ENCODE assay signal across 10 mouse cellular contexts in the genomic region with DNA sequence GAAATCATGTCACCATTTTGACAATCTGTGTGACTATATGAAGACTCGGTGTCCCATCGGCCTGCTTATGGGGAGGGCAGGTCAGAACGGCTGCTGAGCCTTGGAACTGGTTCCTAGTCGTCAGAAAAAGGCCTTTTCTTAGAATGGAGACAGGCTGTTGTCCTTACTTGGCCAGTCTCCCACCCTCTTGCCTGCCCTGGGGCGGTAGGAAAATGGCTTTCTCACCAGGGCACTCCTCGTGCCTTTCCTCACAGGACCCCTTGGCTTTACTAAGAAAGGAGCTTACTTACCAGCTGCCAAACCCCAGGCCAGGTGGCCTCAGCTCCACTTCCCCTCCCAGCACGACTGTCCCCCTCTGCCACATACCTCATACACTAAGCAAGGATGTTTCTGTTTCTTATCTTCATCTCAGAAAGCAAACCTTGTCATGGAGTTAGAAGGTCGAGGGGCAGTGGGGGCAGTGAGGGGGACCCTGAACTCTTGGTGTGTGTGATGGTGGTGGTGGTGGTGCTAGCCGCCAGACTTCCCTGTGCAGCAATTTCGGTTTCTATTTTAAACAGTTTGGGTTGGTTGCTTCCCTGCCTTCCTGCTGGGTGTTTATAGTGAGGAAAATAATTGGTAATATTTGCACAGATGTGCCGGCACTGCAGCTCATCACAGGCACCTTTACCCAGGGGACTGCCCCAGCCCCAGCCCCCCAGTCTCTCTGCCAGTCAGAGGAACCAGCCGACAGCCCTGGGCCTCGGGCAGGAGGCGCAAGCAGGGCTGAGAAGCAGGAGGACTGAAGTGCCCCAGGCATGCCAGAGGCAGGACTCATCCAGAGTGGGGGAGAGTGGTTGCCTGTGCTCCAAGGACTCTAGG. TPM values are rescaled to one million over a fixed set of nuclear protein-coding genes. Genes with fewer than 3 reads are reported as not detected.
DNase-seq lines count a peak whose midpoint lies in the region; ATAC-seq and TF ChIP-seq lines count a peak whose summit lies in the region.
"Had no signal": no experiment of that assay in that cellular context is flagged by ENCODE, and none has a peak within 500 bp of the region (broad histone marks: within the 10 kb centered on the region; RNA-seq: fewer than 3 reads in every experiment).

No protein-coding gene starts in this region.

- no peak for TF ChIP-seq CTCF in layer of hippocampus, adult 2 months (conservative IDR thresholded peaks at IDR 0.05)

- no peaks in the 10 kb centered on the region for H3K36me3 ChIP-seq in hindbrain, embryonic 15.5 days
- no peaks in the 10 kb centered on the region for H3K36me3 ChIP-seq in forebrain, embryonic 16.5 days (ENCODE audit: control insufficient read depth, insufficient read depth)

- peak overlapping the region; percentile 53; the same call in 1 of the 2 replicates for H3K27ac ChIP-seq in layer of hippocampus, adult 2 months
- peak overlapping the region; percentile 48 for H3K27ac ChIP-seq in hindbrain, embryonic 15.5 days (replicated peaks)
- no peak overlapping the region for H3K27ac ChIP-seq in forebrain, embryonic 16.5 days (ENCODE audit: low read length)

- H3K4me2 ChIP-seq in hindbrain, embryonic 15.5 days: no peak overlapping the region
- no peak overlapping the region for H3K4me2 ChIP-seq in forebrain, embryonic 16.5 days (ENCODE audit: low read length)

- peaks cover 14% of the 10 kb centered on the region for H3K4me1 ChIP-seq in hindbrain, embryonic 15.5 days (replicated peaks)
- 0 out of 2 replicates have a peak, but pooled peaks cover 2% of the 10 kb centered on the region for H3K4me1 ChIP-seq in forebrain, embryonic 16.5 days (replicated peaks; ENCODE audit: control insufficient read depth, insufficient read depth, low read length)

- 31% methylated on average over 14 of the region's 14 CpGs for WGBS in hindbrain, embryonic 15.5 days
- WGBS in forebrain, embryonic 16.5 days: 47% methylated on average over 14 of the region's 14 CpGs

- no peak overlapping the region for H3K9ac ChIP-seq in hindbrain, embryonic 15.5 days
- no peak overlapping the region for H3K9ac ChIP-seq in forebrain, embryonic 16.5 days (replicated peaks; ENCODE audit: low read depth, low read length)

- no peak overlapping the region for H3K4me3 ChIP-seq in layer of hippocampus, adult 2 months
- H3K4me3 ChIP-seq in hindbrain, embryonic 15.5 days: no peak overlapping the region
- no peak overlapping the region for H3K4me3 ChIP-seq in forebrain, embryonic 16.5 days (replicated peaks; ENCODE audit: low read length)

- DNase-seq in layer of hippocampus, adult 2 months (ENCODE audit: low spot score in 2 of 2): no peak
- DNase-seq in layer of hippocampus, adult 18-20 months (ENCODE audit: low spot score in 2 of 2): no peak
- DNase-seq in CD4-positive, CD25-positive, alpha-beta regulatory T cell, adult 2 months (ENCODE audit: low read depth, low spot score): peak; percentile 32
- peak; percentile 10 for DNase-seq in retina, embryonic 14.5 days (ENCODE audit: low spot score)
- DNase-seq in gastrocnemius, adult 8-10 months (ENCODE audit: low spot score in 2 of 2): no peak
- DNase-seq in frontal cortex, adult 2 months (ENCODE audit: extremely low spot score in 1 of 2, low spot score in 1 of 2): no peak
- DNase-seq: gastrocnemius, postnatal 10 days had no signal

- H3K27me3 ChIP-seq in hindbrain, embryonic 15.5 days: no peaks in the 10 kb centered on the region
- no peaks in the 10 kb centered on the region for H3K27me3 ChIP-seq in forebrain, embryonic 16.5 days (replicated peaks; ENCODE audit: control insufficient read depth, insufficient read depth, low read length)

- no peaks in the 10 kb centered on the region for H3K9me3 ChIP-seq in hindbrain, embryonic 15.5 days
- no peaks in the 10 kb centered on the region for H3K9me3 ChIP-seq in forebrain, embryonic 16.5 days (ENCODE audit: control insufficient read depth, low read length)

- no peak for ATAC-seq in hindbrain, embryonic 15.5 days (ENCODE audit: low FRiP score, low read depth)
- ATAC-seq in forebrain, embryonic 16.5 days: no peak

RNA-seq across cellular contexts. Expression of a gene that starts 23.7 kb away (rescaled TPM):
- 1 to 10 TPM; 7.4 to 8.7 TPM for total RNA-seq in layer of hippocampus, adult 2 months (2021)
- 10 to 100 TPM in 1 of 2 experiments, 1 to 10 TPM in 1; 9.2 to 10.4 TPM for total RNA-seq in layer of hippocampus, adult 18-20 months (2021)
- 10.9 and 12.0 TPM in 2 replicates for polyA plus RNA-seq in hindbrain, embryonic 15.5 days (2015; fragmentation: Nextera tagmentation; extraction: Ambion mirVana)
- not detected for total RNA-seq in gastrocnemius, adult 8-10 months (2022)
- polyA plus RNA-seq in frontal cortex, adult 2 months (2012; rRNA removed): 16.3 and 23.8 TPM in 2 replicates
- 3.4 and 4.2 TPM in 2 replicates for polyA plus RNA-seq in forebrain, embryonic 16.5 days (2015; fragmentation: Nextera tagmentation; extraction: Ambion mirVana)
- total RNA-seq: gastrocnemius, postnatal 10 days had no signal

RNA-seq across cellular contexts. Expression of a gene that starts 34.1 kb away (rescaled TPM):
- not detected for total RNA-seq in layer of hippocampus, adult 2 months (2021)
- total RNA-seq in layer of hippocampus, adult 18-20 months (2021): not detected
- polyA plus RNA-seq in hindbrain, embryonic 15.5 days (2015; fragmentation: Nextera tagmentation; extraction: Ambion mirVana): 0.05 TPM in 1 of 2 replicates, not detected in the other
- total RNA-seq in gastrocnemius, adult 8-10 months (2022): not detected
- polyA plus RNA-seq in frontal cortex, adult 2 months (2012; rRNA removed): 0.04 TPM in 1 of 2 replicates, not detected in the other
- polyA plus RNA-seq in forebrain, embryonic 16.5 days (2015; fragmentation: Nextera tagmentation; extraction: Ambion mirVana): 0.18 TPM in 1 of 2 replicates, not detected in the other
- total RNA-seq: gastrocnemius, postnatal 10 days; layer of hippocampus, postnatal 25 days had no signal

RNA-seq across cellular contexts. Expression of a gene that starts 57.7 kb away (rescaled TPM):
- 10 to 100 TPM; 15.6 to 17.6 TPM for total RNA-seq in layer of hippocampus, adult 2 months (2021)
- total RNA-seq in layer of hippocampus, adult 18-20 months (2021): 10 to 100 TPM; 12.7 to 13.4 TPM
- 13.8 and 15.4 TPM in 2 replicates for polyA plus RNA-seq in hindbrain, embryonic 15.5 days (2015; fragmentation: Nextera tagmentation; extraction: Ambion mirVana)
- total RNA-seq in gastrocnemius, adult 8-10 months (2022): 1 to 10 TPM; 4.2 to 5.4 (median 4.9) TPM
- polyA plus RNA-seq in frontal cortex, adult 2 months (2012; rRNA removed): 26.5 and 28.5 TPM in 2 replicates
- 10.1 and 15.5 TPM in 2 replicates for polyA plus RNA-seq in forebrain, embryonic 16.5 days (2015; fragmentation: Nextera tagmentation; extraction: Ambion mirVana)

Comparison
In these comparisons a context has a peak if more than half of its experiments do, and no peak if none do; other contexts are left out.
1. DNase-seq: peak in CD4-positive, CD25-positive, alpha-beta regulatory T cell, adult 2 months (single experiment) and retina, embryonic 14.5 days (single experiment); none in layer of hippocampus, adult 2 months (0 of 2), layer of hippocampus, adult 18-20 months (0 of 2), gastrocnemius, adult 8-10 months (0 of 2) and frontal cortex, adult 2 months (0 of 2).
2. RNA of a gene that starts 23.7 kb away (total RNA-seq): 9.2 to 10.4 TPM in layer of hippocampus, adult 18-20 months and 7.4 to 8.7 TPM in layer of hippocampus, adult 2 months; not detected in gastrocnemius, adult 8-10 months; every median in the first group is over 4 times any median in the second.